Mouse (Mus musculus): ENCODE measurements around the gene Mtor.
A peak's percentile ranks its signal among the peaks of the same experiment; 100 is the strongest.

Mtor gene

DNA sequence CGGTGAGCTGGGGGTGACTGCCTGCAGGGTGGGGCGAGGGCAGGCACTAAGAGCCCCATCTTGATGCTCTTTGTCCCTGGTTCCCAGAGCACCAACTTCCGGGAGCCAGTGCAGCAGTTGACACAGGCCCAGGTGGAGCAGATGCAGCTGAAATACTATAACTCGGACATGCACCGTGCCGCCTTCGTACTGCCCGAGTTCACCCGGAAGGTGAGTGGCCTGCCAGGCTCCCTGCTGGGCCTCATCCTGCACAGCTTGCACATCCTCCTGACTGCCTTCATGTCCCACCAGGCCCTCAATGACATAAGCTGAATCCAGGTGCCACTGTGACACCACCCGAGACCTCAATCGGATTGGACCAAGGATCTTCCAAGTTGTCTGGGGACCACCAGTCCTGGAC is 145.6 kb downstream of the Mtor start:
- no peak for DNase-seq (ENCODE audit: low read depth, low spot score)

DNA sequence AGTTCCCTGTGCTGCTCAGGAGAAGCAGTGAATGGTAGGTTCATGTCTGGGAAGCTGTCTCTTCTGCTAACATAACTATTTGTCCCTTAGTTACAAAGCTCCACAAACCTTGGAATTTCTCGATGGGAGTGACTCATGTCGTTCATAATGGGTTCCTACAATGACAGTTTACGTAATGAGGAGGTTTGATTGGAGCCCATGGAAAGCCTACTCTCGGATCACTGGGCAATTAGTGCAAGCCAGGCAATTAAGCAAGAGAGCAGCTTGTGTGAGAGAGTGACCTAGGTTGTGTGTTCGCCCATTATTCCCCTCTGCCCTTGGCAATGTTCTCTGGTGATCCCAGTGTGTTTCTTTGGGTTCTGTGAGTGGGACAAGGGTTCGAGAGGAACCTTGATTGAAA is 147.5 kb downstream of the Mtor start:
- no peak for DNase-seq (ENCODE audit: low read depth, low spot score)

DNA sequence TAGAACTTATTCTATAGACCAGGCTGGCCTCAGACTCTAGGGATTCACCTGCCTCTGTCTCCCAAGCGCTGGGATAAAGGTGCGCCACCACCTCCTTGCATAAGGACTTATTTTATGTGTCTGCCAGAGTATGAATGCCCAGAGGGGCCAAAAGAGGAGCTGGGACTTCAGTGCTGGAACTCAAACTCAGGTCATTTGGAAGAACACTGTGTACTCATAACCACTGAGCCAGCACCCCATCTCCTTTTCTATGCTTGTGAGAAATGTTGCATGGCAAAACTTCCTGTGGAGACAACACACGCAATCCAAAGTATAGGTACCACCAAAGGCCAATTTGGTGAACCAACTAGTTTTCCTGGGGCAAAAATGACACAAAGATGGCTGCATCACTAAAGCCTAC is 148.3 kb downstream of the Mtor start:
- no peak for DNase-seq (ENCODE audit: low read depth, low spot score)

DNA sequence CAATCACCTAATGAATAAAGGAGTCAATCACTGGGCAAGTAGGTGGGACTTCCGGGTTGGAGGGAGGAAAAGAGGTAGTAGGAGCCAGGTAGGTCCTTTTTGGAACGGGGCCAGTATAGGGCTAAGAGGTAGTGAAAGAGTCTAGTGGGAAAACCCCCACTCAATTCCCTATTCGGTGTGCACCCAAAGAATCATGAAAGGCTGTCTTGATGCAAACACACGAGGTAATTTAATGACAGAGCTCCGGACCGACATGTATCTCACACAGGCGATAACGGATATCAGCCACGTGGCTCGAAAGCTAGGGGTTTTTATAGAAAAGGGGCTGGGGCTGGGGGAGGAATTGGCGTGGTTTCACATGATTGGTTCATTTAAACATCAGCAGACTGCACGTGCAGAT is 150.4 kb downstream of the Mtor start:
- no peak for DNase-seq (ENCODE audit: low read depth, low spot score)

DNA sequence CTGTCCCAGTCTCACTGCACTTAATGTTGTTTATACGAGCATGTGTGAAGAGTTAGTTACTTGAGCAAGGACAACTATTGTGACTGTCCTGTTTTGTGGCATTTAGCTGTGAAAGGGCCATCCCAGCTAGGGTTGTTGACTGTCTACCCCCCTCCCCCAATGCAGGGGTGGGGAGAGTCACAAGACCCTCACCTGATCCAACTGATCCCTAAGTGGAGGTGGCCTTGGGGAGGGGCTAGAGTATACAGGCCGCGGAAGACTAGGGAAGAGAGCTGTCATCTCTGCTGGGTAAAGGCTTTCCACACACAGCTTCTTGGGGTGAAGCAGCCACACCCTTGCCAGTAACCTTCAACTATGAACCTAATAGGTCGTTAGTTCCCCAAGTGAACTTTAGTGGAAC is 151.9 kb downstream of the Mtor start:
- no peak for DNase-seq (ENCODE audit: low read depth, low spot score)

DNA sequence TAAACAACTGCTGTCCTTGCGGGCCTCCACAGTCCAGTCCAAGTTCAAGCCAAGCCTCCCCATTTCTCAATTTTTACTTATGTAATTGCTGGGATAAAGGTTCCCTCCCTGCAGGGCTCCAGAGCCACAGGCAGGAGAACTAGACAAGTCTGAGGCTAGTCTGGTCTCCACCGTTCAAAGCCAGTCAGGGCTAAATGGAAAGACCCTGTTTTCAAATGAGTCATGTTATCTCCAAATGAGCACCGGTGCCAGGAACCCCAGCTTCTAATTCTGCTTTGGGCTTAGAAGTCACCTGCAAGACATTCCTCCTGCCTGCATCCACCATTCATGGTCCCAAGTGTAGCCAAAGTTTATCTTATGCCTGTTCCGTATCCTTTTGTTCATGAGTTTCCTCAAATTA is 153.5 kb downstream of the Mtor start:
- no peak for DNase-seq (ENCODE audit: low read depth, low spot score)

DNA sequence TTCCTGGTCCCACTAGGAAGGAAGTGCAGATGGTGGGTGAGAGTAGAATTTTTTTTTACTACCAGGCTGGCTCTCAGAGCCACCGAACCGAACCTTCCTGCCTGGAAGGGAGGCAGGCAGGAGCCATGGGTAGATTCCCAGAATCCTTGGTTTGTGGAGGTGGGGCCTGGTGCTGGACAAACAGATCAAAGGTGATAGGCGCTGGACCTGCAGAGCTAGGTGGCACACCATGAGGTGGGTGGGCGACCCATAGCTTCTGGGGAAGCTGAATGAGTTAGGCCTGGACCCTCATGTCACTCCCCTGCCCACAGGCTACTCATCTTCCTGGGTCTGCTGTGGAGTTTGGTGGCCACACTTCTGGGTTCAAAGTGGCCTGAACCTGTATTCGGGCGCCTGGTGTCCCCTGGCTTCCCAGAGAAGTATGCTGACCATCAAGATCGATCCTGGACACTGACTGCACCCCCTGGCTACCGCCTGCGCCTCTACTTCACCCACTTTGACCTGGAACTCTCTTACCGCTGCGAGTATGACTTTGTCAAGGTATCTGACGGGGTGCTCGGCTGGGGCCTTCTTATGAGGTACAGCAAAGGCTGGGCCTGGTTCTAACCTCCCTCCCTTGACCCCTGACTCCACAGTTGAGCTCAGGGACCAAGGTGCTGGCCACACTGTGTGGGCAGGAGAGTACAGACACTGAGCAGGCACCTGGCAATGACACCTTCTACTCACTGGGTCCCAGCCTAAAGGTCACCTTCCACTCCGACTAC is 154.1 kb downstream of the Mtor start, which contains the start of gene Masp2:
Masp2 (plus strand) TSS at position 198 of the 764 bp plus-strand sequence.
- no peak for DNase-seq (ENCODE audit: low read depth, low spot score)

DNA sequence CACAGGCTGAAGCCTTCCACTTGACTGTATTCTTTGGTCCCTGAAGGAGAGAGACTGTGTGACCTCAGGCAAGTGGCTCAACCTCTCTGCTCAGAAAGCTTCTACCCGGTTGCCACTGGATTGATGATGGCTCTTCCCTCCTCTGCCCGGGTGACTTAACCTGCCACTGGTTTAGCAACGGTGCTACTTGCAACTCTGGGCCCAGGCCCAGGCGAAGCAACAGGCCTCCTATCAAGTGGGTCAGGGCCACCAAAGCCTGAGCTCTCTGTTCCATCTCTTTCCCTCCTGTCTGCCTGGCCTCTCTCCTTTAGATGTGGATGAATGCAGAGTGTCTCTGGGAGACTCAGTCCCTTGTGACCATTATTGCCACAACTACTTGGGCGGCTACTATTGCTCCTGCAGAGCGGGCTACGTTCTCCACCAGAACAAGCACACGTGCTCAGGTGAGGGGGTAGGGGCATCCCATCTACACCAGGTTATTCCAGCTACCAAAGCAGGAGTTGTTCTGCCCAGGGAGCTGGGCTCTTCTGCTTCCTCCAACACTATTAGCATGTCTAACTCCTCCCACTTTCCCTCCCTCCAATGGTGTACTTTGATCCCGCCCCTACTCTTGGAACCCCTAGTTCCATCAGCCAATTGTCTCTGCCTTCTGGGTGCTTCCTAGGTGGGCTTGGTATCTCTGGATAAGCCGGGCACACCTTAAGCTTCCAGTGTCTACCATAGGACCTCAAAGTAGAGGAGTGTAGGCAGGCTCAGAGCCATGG is 155.1 kb downstream of the Mtor start:
- DNase-seq (ENCODE audit: low read depth, low spot score): no peak

DNA sequence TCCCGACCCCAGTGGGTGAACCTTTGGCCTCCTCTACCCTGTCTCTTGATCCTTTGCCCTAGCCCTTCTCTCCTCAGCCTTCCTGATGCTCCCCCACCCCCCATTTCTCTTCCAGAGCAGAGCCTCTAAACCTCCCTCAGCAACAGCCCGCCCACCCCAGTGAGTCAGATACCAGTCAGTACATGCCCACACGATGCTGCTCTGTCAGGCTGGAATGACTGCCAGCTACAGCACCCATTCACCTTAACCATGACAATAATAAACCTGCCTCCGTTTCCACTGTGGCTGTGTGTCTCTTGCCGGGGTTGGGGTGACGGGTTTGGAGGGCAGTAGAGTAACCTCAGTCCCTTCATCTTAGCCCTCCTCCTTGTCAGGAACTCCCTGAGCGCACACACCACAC is 155.7 kb downstream of the Mtor start:
- no peak for DNase-seq (ENCODE audit: low read depth, low spot score)

DNA sequence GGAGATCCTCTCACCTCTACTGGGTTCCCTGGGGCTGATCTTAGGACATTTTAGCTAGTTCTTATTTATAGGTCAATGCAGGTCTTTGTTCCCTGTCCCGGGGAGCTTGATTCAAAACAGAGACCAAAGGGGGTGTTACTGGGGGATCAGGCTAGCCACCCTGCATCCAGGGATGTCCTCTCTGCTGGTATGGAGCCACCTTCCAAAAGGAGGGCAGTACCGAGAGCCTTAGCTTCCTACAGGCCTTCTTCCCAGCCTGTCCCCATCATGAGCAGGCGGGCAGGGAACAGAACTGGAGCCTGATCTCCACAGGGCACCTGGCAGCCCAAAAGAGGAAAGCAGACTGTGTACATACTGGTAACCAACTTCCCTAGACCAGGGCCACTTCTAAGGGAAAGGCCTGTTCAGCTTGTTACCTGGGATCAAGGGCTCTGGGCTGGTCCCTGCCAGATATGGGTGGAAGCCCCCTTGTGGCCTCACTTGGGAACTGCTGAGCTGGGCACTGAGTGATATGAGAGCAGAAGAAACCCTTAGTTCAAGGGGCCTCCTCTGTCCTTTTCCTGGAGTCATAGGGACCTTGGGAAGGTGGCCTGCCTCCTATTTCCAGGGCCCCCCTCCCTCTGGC is 156.2 kb downstream of the Mtor start:
- peak; percentile 62 for DNase-seq (ENCODE audit: low read depth, low spot score)
